15 mouse cellular contexts compared by ENCODE assay signal in genomic region chr16:92254316-92254715, GRCm38 (mm10).
A peak's percentile ranks its signal among the peaks of the same experiment; 100 is the strongest.
DNase-seq lines count a peak whose midpoint lies in the region.
"Had no signal": no experiment of that assay in that cellular context is flagged by ENCODE, and none has a peak within 500 bp of the region (broad histone marks: within the 10 kb centered on the region; RNA-seq: fewer than 3 reads in every experiment).

No protein-coding gene starts in this region.

- peak; percentile 50 for DNase-seq in retina, postnatal 1 day
- DNase-seq in retina, embryonic 14.5 days (ENCODE audit: low spot score), result no peak
- DNase-seq in Muller cell, postnatal 12 days (ENCODE audit: inconsistent ontology term), result peak; percentile 62
- DNase-seq in spleen, adult 18-20 months, result no peak
- DNase-seq: adrenal gland, adult 2 months; adrenal gland, adult 8-10 months; adrenal gland, postnatal 10 days; adrenal gland, postnatal 14 days; adrenal gland, postnatal 25 days; adrenal gland, postnatal 36 days; B cell, adult 2 months; cerebellum, adult 11 months; cerebellum, adult 11-12 months; cerebellum, adult 18-20 months; cerebellum, adult 2 months had no signal

Comparison
In these comparisons a context has a peak if more than half of its experiments do, and no peak if none do; other contexts are left out.
1. DNase-seq: peak in retina, postnatal 1 day (single experiment) and Muller cell, postnatal 12 days (single experiment); none in retina, embryonic 14.5 days (single experiment) and spleen, adult 18-20 months (0 of 2).